Mouse (Mus musculus) forebrain, embryonic 12.5 days (tissue): ENCODE results near the gene Myo15. TPM values are rescaled to one million over a fixed set of nuclear protein-coding genes. Genes with fewer than 3 reads are reported as not detected.
"Not testable (repeated sequence)": the region's sequence is repeated elsewhere in the genome, so short reads cannot be mapped to it uniquely, and the experiment has no call there.

Experiments
- ATAC-seq: fragments of 200-750 bp; cut with Nextera tagmentation; 2 replicates; pipeline ENCODE4 v1.8.0; 2017; ENCODE audit warnings: moderate TSS enrichment; ENCODE audit not compliant: low FRiP score
- H3K27ac ChIP-seq: fragments of 300-500 bp; sonication (generic); 2 replicates; pipeline ENCODE4 v1.5.1; 2016; ENCODE audit warnings: mild to moderate bottlenecking
- H3K27me3 ChIP-seq: fragments of 300-500 bp; sonication (generic); 2 replicates; pipeline ENCODE4 v1.6.1; 2016; ENCODE audit warnings: mild to moderate bottlenecking
- H3K36me3 ChIP-seq: fragments of 300-500 bp; sonication (generic); replicated peaks from 2 replicates; pipeline ENCODE4 v1.6.1; 2016; ENCODE audit warnings: mild to moderate bottlenecking
- H3K4me1 ChIP-seq: fragments of 300-500 bp; sonication (generic); 2 replicates; pipeline ENCODE4 v1.6.1; 2016
- H3K4me2 ChIP-seq: fragments of 300-500 bp; sonication (generic); 2 replicates; pipeline ENCODE4 v1.6.1; 2016; ENCODE audit warnings: mild to moderate bottlenecking, moderate library complexity
- H3K4me3 ChIP-seq: fragments of 300-500 bp; sonication (generic); replicated peaks from 2 replicates; pipeline ENCODE4 v1.5.1; 2016; ENCODE audit warnings: mild to moderate bottlenecking
- H3K9ac ChIP-seq: fragments of 300-500 bp; sonication (generic); 2 replicates; pipeline ENCODE4 v1.6.1; 2016; ENCODE audit warnings: mild to moderate bottlenecking
- H3K9me3 ChIP-seq: fragments of 300-500 bp; sonication (generic); 2 replicates; pipeline ENCODE4 v1.6.1; 2016
- WGBS: fragments of 180-500 bp; shearing (Covaris S2); methylation state at CpG from one replicate; pipeline ENCODE4 v1.1.7; 2016; 5-methylcytosine and 5-hydroxymethylcytosine counted together
- polyA plus RNA-seq: library from polyadenylated mRNA; unstranded; fragments of >200 nt; fragmentation: Nextera tagmentation; extraction: Ambion mirVana; gene quantifications from 2 replicates; pipeline ENCODE4 v1.2.1, GENCODE M21; 2016

The Myo15 gene
- polyA plus RNA-seq = 0.05 and 0.15 TPM in 2 replicates

GRCm38 (mm10) chr11:60469039-60469438 is at the start of gene Myo15:
TSS of gene Myo15 (plus strand) at chr11:60469339.
- Histone ChIP-seq H3K4me1 (no peaks in the 10 kb centered on the region), H3K9me3 (no peaks in the 10 kb centered on the region), H3K27ac (no peak within 1 kb of the TSS), H3K4me3 (no peak within 1 kb of the TSS), H3K4me2 (no peak within 1 kb of the TSS), H3K9ac (no peak within 1 kb of the TSS), H3K27me3 (no peaks in the 10 kb centered on the region), H3K36me3 (peaks cover 67% of the 10 kb centered on the region)
- ATAC-seq = no peak
- WGBS = 87% methylated on average over 3 of the region's 3 CpGs

GRCm38 (mm10) chr11:60422046-60422668 is 47.0 kb upstream of the Myo15 start:
- Histone ChIP-seq H3K4me1 (peaks cover 15% of the 10 kb centered on the region), H3K4me3 (no peak overlapping the region), H3K36me3 (peaks cover 7% of the 10 kb centered on the region; the same call in 1 of the 2 replicates), H3K9ac (no peak overlapping the region), H3K27ac (no peak overlapping the region), H3K4me2 (no peak overlapping the region), H3K27me3 (no peaks in the 10 kb centered on the region), H3K9me3 (no peaks in the 10 kb centered on the region)
- WGBS = 70% methylated on average over 6 of the region's 6 CpGs
- ATAC-seq = no peak

- Histone ChIP-seq H3K9ac (no peak overlapping the region), H3K27me3 (no peaks in the 10 kb centered on the region), H3K4me3 (no peak overlapping the region), H3K4me2 (no peak overlapping the region), H3K27ac (no peak overlapping the region), H3K4me1 (peaks cover 14% of the 10 kb centered on the region), H3K9me3 (no peaks in the 10 kb centered on the region), H3K36me3 (peaks cover 7% of the 10 kb centered on the region; the same call in 1 of the 2 replicates)
- ATAC-seq = no peak
- WGBS = 61% methylated on average over 1 of the region's 1 CpGs
These were observed 46.1 kb upstream of the Myo15 start for GRCm38 (mm10) chr11:60423006-60423405.

- Histone ChIP-seq H3K36me3 (peaks cover 13% of the 10 kb centered on the region), H3K9ac (no peak overlapping the region), H3K4me3 (no peak overlapping the region), H3K9me3 (no peaks in the 10 kb centered on the region), H3K4me2 (no peak overlapping the region), H3K27me3 (no peaks in the 10 kb centered on the region), H3K4me1 (no peaks in the 10 kb centered on the region), H3K27ac (no peak overlapping the region)
- 90% methylated on average over 1 of the region's 1 CpGs for WGBS
- ATAC-seq = no peak
These were observed 42.7 kb upstream of the Myo15 start for GRCm38 (mm10) chr11:60426417-60426816.

GRCm38 (mm10) chr11:60427628-60428027 is 41.5 kb upstream of the Myo15 start:
- peaks cover 18% of the 10 kb centered on the region for H3K36me3 ChIP-seq
- H3K9ac ChIP-seq = no peak overlapping the region
- ATAC-seq = no peak
- no peak overlapping the region for H3K4me3 ChIP-seq
- H3K27me3 ChIP-seq = no peaks in the 10 kb centered on the region
- H3K4me2 ChIP-seq = no peak overlapping the region
- H3K27ac ChIP-seq = no peak overlapping the region
- no peaks in the 10 kb centered on the region for H3K9me3 ChIP-seq
- 96% methylated on average over 3 of the region's 3 CpGs for WGBS
- no peaks in the 10 kb centered on the region for H3K4me1 ChIP-seq

GRCm38 (mm10) chr11:60433501-60433900 is 35.6 kb upstream of the Myo15 start:
- Histone ChIP-seq H3K9ac (no peak overlapping the region), H3K27ac (no peak overlapping the region), H3K36me3 (peaks cover 60% of the 10 kb centered on the region), H3K9me3 (no peaks in the 10 kb centered on the region), H3K4me3 (no peak overlapping the region), H3K4me2 (no peak overlapping the region), H3K27me3 (no peaks in the 10 kb centered on the region), H3K4me1 (no peaks in the 10 kb centered on the region)
- no peak for ATAC-seq

GRCm38 (mm10) chr11:60435133-60435532 is 34.0 kb upstream of the Myo15 start:
- no peak for ATAC-seq
- Histone ChIP-seq H3K4me2 (no peak overlapping the region), H3K27me3 (no peaks in the 10 kb centered on the region), H3K9ac (no peak overlapping the region), H3K27ac (no peak overlapping the region), H3K36me3 (peaks cover 68% of the 10 kb centered on the region), H3K4me3 (no peak overlapping the region), H3K9me3 (no peaks in the 10 kb centered on the region), H3K4me1 (no peaks in the 10 kb centered on the region)
- 95% methylated on average over 1 of the region's 1 CpGs for WGBS

GRCm38 (mm10) chr11:60436618-60437017 is 32.5 kb upstream of the Myo15 start:
- H3K4me1 ChIP-seq = no peaks in the 10 kb centered on the region
- no peak overlapping the region for H3K4me2 ChIP-seq
- ATAC-seq = no peak
- WGBS = 93% methylated on average over 3 of the region's 3 CpGs
- H3K4me3 ChIP-seq = no peak overlapping the region
- no peaks in the 10 kb centered on the region for H3K9me3 ChIP-seq
- peaks cover 71% of the 10 kb centered on the region for H3K36me3 ChIP-seq
- no peaks in the 10 kb centered on the region for H3K27me3 ChIP-seq
- H3K27ac ChIP-seq = no peak overlapping the region
- H3K9ac ChIP-seq = no peak overlapping the region

- not testable (repeated sequence) for H3K9me3 ChIP-seq, H3K4me3 ChIP-seq, H3K4me1 ChIP-seq, H3K9ac ChIP-seq, H3K27me3 ChIP-seq, H3K27ac ChIP-seq, H3K4me2 ChIP-seq, ATAC-seq
- WGBS = 29% methylated on average over 1 of the region's 1 CpGs
- peaks cover 79% of the 10 kb centered on the region for H3K36me3 ChIP-seq
These were observed 29.5 kb upstream of the Myo15 start for GRCm38 (mm10) chr11:60439621-60440020.

- Histone ChIP-seq H3K4me2 (no peak overlapping the region), H3K27me3 (no peaks in the 10 kb centered on the region), H3K4me1 (no peaks in the 10 kb centered on the region), H3K27ac (no peak overlapping the region), H3K4me3 (no peak overlapping the region), H3K9ac (no peak overlapping the region), H3K36me3 (peaks cover 74% of the 10 kb centered on the region), H3K9me3 (no peaks in the 10 kb centered on the region)
- WGBS = 43% methylated on average over 7 of the region's 7 CpGs
- no peak for ATAC-seq
These were observed 29.0 kb upstream of the Myo15 start for GRCm38 (mm10) chr11:60440176-60440575.

GRCm38 (mm10) chr11:60442896-60443295 is 26.2 kb upstream of the Myo15 start:
- H3K9ac ChIP-seq = no peak overlapping the region
- H3K9me3 ChIP-seq = no peaks in the 10 kb centered on the region
- no peak overlapping the region for H3K27ac ChIP-seq
- H3K27me3 ChIP-seq = no peaks in the 10 kb centered on the region
- no peak for ATAC-seq
- peaks cover 51% of the 10 kb centered on the region for H3K36me3 ChIP-seq
- H3K4me2 ChIP-seq = no peak overlapping the region
- no peak overlapping the region for H3K4me3 ChIP-seq
- 90% methylated on average over 6 of the region's 6 CpGs for WGBS
- no peaks in the 10 kb centered on the region for H3K4me1 ChIP-seq

GRCm38 (mm10) chr11:60444007-60444406 is 25.1 kb upstream of the Myo15 start:
- H3K27ac ChIP-seq = no peak overlapping the region

GRCm38 (mm10) chr11:60454080-60454744 is 14.9 kb upstream of the Myo15 start, which contains the start of gene Drg2:
TSS of gene Drg2 (plus strand) at chr11:60454591.
- WGBS = 6% methylated on average over 27 of the region's 27 CpGs
- peaks cover 16% of the 10 kb centered on the region for H3K4me1 ChIP-seq
- peak within 1 kb of the TSS; percentile 80 for H3K4me3 ChIP-seq
- H3K4me2 ChIP-seq = peak within 1 kb of the TSS; percentile 95
- no peaks in the 10 kb centered on the region for H3K27me3 ChIP-seq
- H3K27ac ChIP-seq = peak within 1 kb of the TSS; percentile 19; the same call in 1 of the 2 replicates
- peaks cover 31% of the 10 kb centered on the region for H3K36me3 ChIP-seq
- ATAC-seq = peak; percentile 95
- H3K9me3 ChIP-seq = no peaks in the 10 kb centered on the region
- peak within 1 kb of the TSS; percentile 83 for H3K9ac ChIP-seq

More at GRCm38 (mm10) chr11:60444007-60444406, 25.1 kb upstream of the Myo15 start:
- H3K4me2 ChIP-seq = no peak overlapping the region
- no peaks in the 10 kb centered on the region for H3K9me3 ChIP-seq
- no peak for ATAC-seq
- no peak overlapping the region for H3K4me3 ChIP-seq
- H3K4me1 ChIP-seq = no peaks in the 10 kb centered on the region
- H3K36me3 ChIP-seq = peaks cover 40% of the 10 kb centered on the region
- H3K9ac ChIP-seq = no peak overlapping the region
- no peaks in the 10 kb centered on the region for H3K27me3 ChIP-seq
- WGBS = 84% methylated on average over 4 of the region's 4 CpGs
